ENCODE assay signal across 9 mouse cellular contexts in genomic region chr1:162092899-162093659, GRCm38 (mm10).
DNase-seq lines count a peak whose midpoint lies in the region; ATAC-seq and TF ChIP-seq lines count a peak whose summit lies in the region.
"Had no signal": no experiment of that assay in that cellular context is flagged by ENCODE, and none has a peak within 500 bp of the region (broad histone marks: within the 10 kb centered on the region; RNA-seq: fewer than 3 reads in every experiment).

No protein-coding gene starts in this region.

- peaks cover 3% of the 10 kb centered on the region; the same call in 1 of the 2 replicates for H3K9me3 ChIP-seq in embryonic facial prominence, embryonic 13.5 days
- no peaks in the 10 kb centered on the region for H3K9me3 ChIP-seq in embryonic facial prominence, embryonic 10.5 days
- no peaks in the 10 kb centered on the region for H3K9me3 ChIP-seq in kidney, postnatal 0 days (replicated peaks; ENCODE audit: low read length)
- no peaks in the 10 kb centered on the region for H3K9me3 ChIP-seq in heart, embryonic 11.5 days (replicated peaks; ENCODE audit: control insufficient read depth, low read length)

- no peaks in the 10 kb centered on the region for H3K27me3 ChIP-seq in embryonic facial prominence, embryonic 13.5 days
- H3K27me3 ChIP-seq in embryonic facial prominence, embryonic 10.5 days (replicated peaks; ENCODE audit: low read depth, poor library complexity, severe bottlenecking), result no peaks in the 10 kb centered on the region
- H3K27me3 ChIP-seq in kidney, postnatal 0 days (ENCODE audit: insufficient read depth, low read length), result no peaks in the 10 kb centered on the region
- H3K27me3 ChIP-seq in heart, embryonic 11.5 days (ENCODE audit: control insufficient read depth, insufficient read depth, low read length), result no peaks in the 10 kb centered on the region
- no peaks in the 10 kb centered on the region for H3K27me3 ChIP-seq in myocyte (ENCODE audit: control insufficient read depth, insufficient read depth, insufficient read length)
- no peaks in the 10 kb centered on the region for H3K27me3 ChIP-seq in thymus, adult 2 months (ENCODE audit: control insufficient read depth, insufficient read depth, low read length)

- no peak for DNase-seq in embryonic facial prominence, embryonic 10.5 days (ENCODE audit: low spot score)
- DNase-seq in kidney, postnatal 0 days (ENCODE audit: low spot score), result peak; percentile 32
- no peak for DNase-seq in kidney, adult 9 months
- no peak for DNase-seq in thymus, adult 2 months
- no peak for DNase-seq in layer of hippocampus, adult 8-10 months (ENCODE audit: low spot score in 2 of 2)
- DNase-seq: cerebellum, postnatal 14 days had no signal

- H3K4me2 ChIP-seq in embryonic facial prominence, embryonic 13.5 days, result no peak overlapping the region
- no peak overlapping the region for H3K4me2 ChIP-seq in kidney, postnatal 0 days (ENCODE audit: low read length)
- H3K4me2 ChIP-seq in heart, embryonic 11.5 days, result no peak overlapping the region
- H3K4me2 ChIP-seq in myocyte (ENCODE audit: low read depth), result peak overlapping the region; percentile 53

- no peak for ATAC-seq in embryonic facial prominence, embryonic 13.5 days (ENCODE audit: insufficient number of reproducible peaks, insufficient read depth, low FRiP score, low TSS enrichment, low read depth)
- ATAC-seq in kidney, postnatal 0 days (replicated peaks; ENCODE audit: low FRiP score, low read depth), result no peak
- ATAC-seq in heart, embryonic 11.5 days (replicated peaks; ENCODE audit: insufficient number of reproducible peaks, low FRiP score, low TSS enrichment), result no peak

- H3K4me1 ChIP-seq in embryonic facial prominence, embryonic 13.5 days, result peaks cover 5% of the 10 kb centered on the region
- peaks cover 12% of the 10 kb centered on the region; the same call in 1 of the 2 replicates for H3K4me1 ChIP-seq in embryonic facial prominence, embryonic 10.5 days
- H3K4me1 ChIP-seq in kidney, postnatal 0 days (replicated peaks; ENCODE audit: insufficient read depth, low read length), result peaks cover 3% of the 10 kb centered on the region; the same call in 1 of the 2 replicates
- no peaks in the 10 kb centered on the region for H3K4me1 ChIP-seq in heart, embryonic 11.5 days (ENCODE audit: control insufficient read depth, insufficient read depth, low read length)
- no peaks in the 10 kb centered on the region for H3K4me1 ChIP-seq in thymus, adult 2 months (replicated peaks; ENCODE audit: control insufficient read depth, insufficient read depth, low read length)

- H3K79me2 ChIP-seq in myocyte (ENCODE audit: control insufficient read depth, insufficient read depth), result no peaks in the 10 kb centered on the region

- 76% methylated on average over 3 of the region's 3 CpGs for WGBS in embryonic facial prominence, embryonic 13.5 days
- WGBS in embryonic facial prominence, embryonic 10.5 days, result 86% methylated on average over 3 of the region's 3 CpGs
- WGBS in kidney, postnatal 0 days, result 63% methylated on average over 3 of the region's 3 CpGs
- 81% methylated on average over 3 of the region's 3 CpGs for WGBS in heart, embryonic 11.5 days (ENCODE audit: insufficient replicate concordance)
- WGBS in thymus, adult 2 months, result 92% methylated on average over 3 of the region's 3 CpGs

- TF ChIP-seq POLR2A in myocyte (IDR thresholded peaks at IDR 0.05; ENCODE audit: insufficient read length, low read depth), result no peak
- TF ChIP-seq POLR2A in thymus, adult 2 months (IDR thresholded peaks at IDR 0.05; ENCODE audit: control insufficient read depth, extremely low read depth, insufficient read depth, low read length, poor library complexity), result no peak

- H3K9ac ChIP-seq in embryonic facial prominence, embryonic 13.5 days, result no peak overlapping the region
- no peak overlapping the region for H3K9ac ChIP-seq in kidney, postnatal 0 days (ENCODE audit: low read depth, low read length)
- no peak overlapping the region for H3K9ac ChIP-seq in heart, embryonic 11.5 days (ENCODE audit: low read depth, low read length)

- H3K4me3 ChIP-seq in embryonic facial prominence, embryonic 13.5 days, result no peak overlapping the region
- H3K4me3 ChIP-seq in embryonic facial prominence, embryonic 10.5 days, result no peak overlapping the region
- H3K4me3 ChIP-seq in kidney, postnatal 0 days (replicated peaks; ENCODE audit: low read depth, low read length), result no peak overlapping the region
- no peak overlapping the region for H3K4me3 ChIP-seq in heart, embryonic 11.5 days (ENCODE audit: low read depth, low read length)
- H3K4me3 ChIP-seq in myocyte, result no peak overlapping the region
- H3K4me3 ChIP-seq in thymus, adult 2 months (ENCODE audit: control insufficient read depth, insufficient read depth, low read length), result no peak overlapping the region

- H3ac ChIP-seq in myocyte (ENCODE audit: control insufficient read depth, insufficient read length), result no peak overlapping the region

- no peaks in the 10 kb centered on the region for H3K36me3 ChIP-seq in embryonic facial prominence, embryonic 13.5 days
- H3K36me3 ChIP-seq in embryonic facial prominence, embryonic 10.5 days (replicated peaks), result no peaks in the 10 kb centered on the region
- no peaks in the 10 kb centered on the region for H3K36me3 ChIP-seq in kidney, postnatal 0 days (ENCODE audit: insufficient read depth, low read length)
- H3K36me3 ChIP-seq in heart, embryonic 11.5 days (ENCODE audit: control insufficient read depth, insufficient read depth, low read length), result no peaks in the 10 kb centered on the region
- no peaks in the 10 kb centered on the region for H3K36me3 ChIP-seq in myocyte (ENCODE audit: control insufficient read depth, insufficient read depth)
- no peaks in the 10 kb centered on the region for H3K36me3 ChIP-seq in thymus, adult 2 months (ENCODE audit: control insufficient read depth, insufficient read depth, low read length)

- H3K27ac ChIP-seq in embryonic facial prominence, embryonic 13.5 days, result peak overlapping the region; percentile 33; the same call in 1 of the 2 replicates
- no peak overlapping the region for H3K27ac ChIP-seq in embryonic facial prominence, embryonic 10.5 days (replicated peaks)
- no peak overlapping the region for H3K27ac ChIP-seq in kidney, postnatal 0 days
- H3K27ac ChIP-seq in heart, embryonic 11.5 days (ENCODE audit: low read depth, low read length), result peak overlapping the region; percentile 38; the same call in 1 of the 2 replicates
- no peak overlapping the region for H3K27ac ChIP-seq in thymus, adult 2 months (ENCODE audit: control insufficient read depth, insufficient read depth, low read length)

- no peak for TF ChIP-seq CTCF in kidney, postnatal 0 days (IDR thresholded peaks at IDR 0.05; ENCODE audit: low read depth)
- TF ChIP-seq CTCF in thymus, adult 2 months (IDR thresholded peaks at IDR 0.05; ENCODE audit: borderline replicate concordance, control insufficient read depth, extremely low read depth, insufficient read depth, low read length, poor library complexity), result no peak

TF ChIP-seq in myocyte, 11 proteins besides CTCF, POLR2A, EP300 and RAD21:
- TF ChIP-seq MYOD1 (IDR thresholded peaks at IDR 0.05; ENCODE audit: control insufficient read depth in 1 of 3, insufficient read length in 2 of 3, low read depth in 2 of 3), result peak in 1 of 3 experiments; percentile 52
- no peak for TF ChIP-seq MYOG (IDR thresholded peaks at IDR 0.05; ENCODE audit: control insufficient read depth in 1 of 3, insufficient read depth in 1 of 3, insufficient read length in 2 of 3, low read depth in 2 of 3)

Comparison
In these comparisons a context has a peak if more than half of its experiments do, and no peak if none do; other contexts are left out.
1. H3K27ac ChIP-seq: peak in embryonic facial prominence, embryonic 13.5 days (single experiment) and heart, embryonic 11.5 days (single experiment); none in embryonic facial prominence, embryonic 10.5 days (single experiment), kidney, postnatal 0 days (single experiment) and thymus, adult 2 months (single experiment).